Mouse (Mus musculus): ENCODE measurements at regions not wholly inside any gene's neighbourhood (a gene's known extent, or its start where the extent isn't known, plus 50 kb on each side); places are given as distances from the start of the nearest gene placed in this dataset.
"Not testable (repeated sequence)": the region's sequence is repeated elsewhere in the genome, so short reads cannot be mapped to it uniquely, and the experiment has no call there.

- not testable (repeated sequence) for DNase-seq (ENCODE audit: low read depth)
Measured at GRCm38 (mm10) chr4:55279351-55279750, 70.5 kb upstream of the Rad23b start.

GRCm38 (mm10) chr4:55280706-55281105 lies 69.1 kb upstream of the Rad23b start:
- DNase-seq (ENCODE audit: low read depth), result no peak

- no peak for DNase-seq (ENCODE audit: low read depth)
Measured at GRCm38 (mm10) chr4:55281486-55282096, 68.3 kb upstream of the Rad23b start.

GRCm38 (mm10) chr4:55282474-55282873 lies 67.4 kb upstream of the Rad23b start:
- DNase-seq (ENCODE audit: low read depth), result no peak

- no peak for DNase-seq (ENCODE audit: low read depth)
Measured at GRCm38 (mm10) chr4:55284722-55285225, 65.1 kb upstream of the Rad23b start.

- no peak for DNase-seq (ENCODE audit: low read depth)
Measured at GRCm38 (mm10) chr4:55285641-55286040, 64.2 kb upstream of the Rad23b start.

GRCm38 (mm10) chr4:55288456-55288855 lies 61.4 kb upstream of the Rad23b start:
- DNase-seq (ENCODE audit: low read depth), result no peak

GRCm38 (mm10) chr4:55292277-55292676 lies 57.6 kb upstream of the Rad23b start:
- DNase-seq (ENCODE audit: low read depth), result peak; percentile 48

GRCm38 (mm10) chr4:55292701-55293100 lies 57.1 kb upstream of the Rad23b start:
- no peak for DNase-seq (ENCODE audit: low read depth)

- peak; percentile 49 for DNase-seq (ENCODE audit: low read depth)
Measured at GRCm38 (mm10) chr4:55293347-55294079, 56.3 kb upstream of the Rad23b start.

GRCm38 (mm10) chr4:55294255-55294687 lies 55.6 kb upstream of the Rad23b start:
- DNase-seq (ENCODE audit: low read depth), result no peak

- DNase-seq (ENCODE audit: low read depth), result no peak
Measured at GRCm38 (mm10) chr4:55297841-55298240, 52.0 kb upstream of the Rad23b start.
